Mouse (Mus musculus): Measurements from ENCODE around the gene Stk39. TPM values are rescaled to one million over a fixed set of nuclear protein-coding genes. Genes with fewer than 3 reads are reported as not detected.

Gene Stk39
- polyA plus RNA-seq, 1 experiment from 2014 or later = 77.2 TPM

GRCm38 (mm10) chr2:68343751-68344150, 128.3 kb downstream of the Stk39 start:
- peaks cover 36% of the 10 kb centered on the region for H3K36me3 ChIP-seq
- H3K4me2 ChIP-seq = no peak overlapping the region
- H3K4me3 ChIP-seq = no peak overlapping the region
- ATAC-seq (ENCODE audit: insufficient number of reproducible peaks, low FRiP score) = no peak
- WGBS = 86% methylated on average over 4 of the region's 4 CpGs
- H3K9ac ChIP-seq = no peak overlapping the region
- H3K27me3 ChIP-seq (replicated peaks) = no peaks in the 10 kb centered on the region
- H3K4me1 ChIP-seq (replicated peaks) = no peaks in the 10 kb centered on the region
- H3K9me3 ChIP-seq (replicated peaks) = no peaks in the 10 kb centered on the region
- H3K27ac ChIP-seq (ENCODE audit: poor library complexity, severe bottlenecking) = no peak overlapping the region

- H3K27ac ChIP-seq (ENCODE audit: poor library complexity, severe bottlenecking) = no peak overlapping the region
- no peaks in the 10 kb centered on the region for H3K4me1 ChIP-seq (replicated peaks)
- H3K9ac ChIP-seq = no peak overlapping the region
- 84% methylated on average over 7 of the region's 7 CpGs for WGBS
- peaks cover 28% of the 10 kb centered on the region for H3K36me3 ChIP-seq
- H3K4me2 ChIP-seq = no peak overlapping the region
- no peaks in the 10 kb centered on the region for H3K9me3 ChIP-seq (replicated peaks)
- ATAC-seq (ENCODE audit: insufficient number of reproducible peaks, low FRiP score) = no peak
- H3K27me3 ChIP-seq (replicated peaks) = no peaks in the 10 kb centered on the region
- H3K4me3 ChIP-seq = no peak overlapping the region
Measured at GRCm38 (mm10) chr2:68342122-68342646, 129.9 kb downstream of the Stk39 start.

- H3K36me3 ChIP-seq = peaks cover 11% of the 10 kb centered on the region; the same call in 1 of the 2 replicates
- H3K9me3 ChIP-seq (replicated peaks) = no peaks in the 10 kb centered on the region
- H3K4me1 ChIP-seq (replicated peaks) = 0 out of 2 replicates have a peak, but pooled peaks cover 7% of the 10 kb centered on the region
- 79% methylated on average over 6 of the region's 6 CpGs for WGBS
- no peak for ATAC-seq (ENCODE audit: insufficient number of reproducible peaks, low FRiP score)
- no peak overlapping the region for H3K27ac ChIP-seq (ENCODE audit: poor library complexity, severe bottlenecking)
- no peaks in the 10 kb centered on the region for H3K27me3 ChIP-seq (replicated peaks)
- H3K4me2 ChIP-seq = no peak overlapping the region
- H3K9ac ChIP-seq = no peak overlapping the region
- no peak overlapping the region for H3K4me3 ChIP-seq
Measured at GRCm38 (mm10) chr2:68336913-68337312, 135.2 kb downstream of the Stk39 start.

GRCm38 (mm10) chr2:68334945-68335344, 137.1 kb downstream of the Stk39 start:
- peaks cover 11% of the 10 kb centered on the region; the same call in 1 of the 2 replicates for H3K36me3 ChIP-seq
- 0 out of 2 replicates have a peak, but pooled peaks cover 7% of the 10 kb centered on the region for H3K4me1 ChIP-seq (replicated peaks)
- 68% methylated on average over 5 of the region's 5 CpGs for WGBS
- no peak overlapping the region for H3K4me3 ChIP-seq
- no peak overlapping the region for H3K9ac ChIP-seq
- no peaks in the 10 kb centered on the region for H3K9me3 ChIP-seq (replicated peaks)
- no peak overlapping the region for H3K27ac ChIP-seq (ENCODE audit: poor library complexity, severe bottlenecking)
- no peak for ATAC-seq (ENCODE audit: insufficient number of reproducible peaks, low FRiP score)
- no peak overlapping the region for H3K4me2 ChIP-seq
- no peaks in the 10 kb centered on the region for H3K27me3 ChIP-seq (replicated peaks)

- no peak for ATAC-seq (ENCODE audit: insufficient number of reproducible peaks, low FRiP score)
- peaks cover 14% of the 10 kb centered on the region for H3K4me1 ChIP-seq (replicated peaks)
- H3K27ac ChIP-seq (ENCODE audit: poor library complexity, severe bottlenecking) = no peak overlapping the region
- 77% methylated on average over 5 of the region's 5 CpGs for WGBS
- H3K4me2 ChIP-seq = no peak overlapping the region
- H3K9me3 ChIP-seq (replicated peaks) = no peaks in the 10 kb centered on the region
- no peak overlapping the region for H3K4me3 ChIP-seq
- H3K36me3 ChIP-seq = peaks cover 17% of the 10 kb centered on the region
- no peak overlapping the region for H3K9ac ChIP-seq
- no peaks in the 10 kb centered on the region for H3K27me3 ChIP-seq (replicated peaks)
Measured at GRCm38 (mm10) chr2:68325306-68325705, 146.8 kb downstream of the Stk39 start.

- Histone ChIP-seq H3K27ac (ENCODE audit: poor library complexity, severe bottlenecking) (no peak overlapping the region), H3K9ac (no peak overlapping the region), H3K27me3 (replicated peaks) (no peaks in the 10 kb centered on the region), H3K9me3 (replicated peaks) (no peaks in the 10 kb centered on the region), H3K4me3 (no peak overlapping the region), H3K36me3 (peaks cover 12% of the 10 kb centered on the region; the same call in 1 of the 2 replicates), H3K4me1 (replicated peaks) (peaks cover 33% of the 10 kb centered on the region), H3K4me2 (peak overlapping the region; percentile 4; the same call in 1 of the 2 replicates)
- WGBS = 86% methylated on average over 5 of the region's 5 CpGs
- ATAC-seq (ENCODE audit: insufficient number of reproducible peaks, low FRiP score) = 0 out of 2 replicates have a peak, but pooled peaks have one; percentile 11
Measured at GRCm38 (mm10) chr2:68321230-68321629, 150.8 kb downstream of the Stk39 start.

GRCm38 (mm10) chr2:68320670-68321069, 151.4 kb downstream of the Stk39 start:
- Histone ChIP-seq H3K4me1 (replicated peaks) (peaks cover 38% of the 10 kb centered on the region), H3K9ac (no peak overlapping the region), H3K36me3 (peaks cover 12% of the 10 kb centered on the region; the same call in 1 of the 2 replicates), H3K4me3 (no peak overlapping the region), H3K4me2 (peak overlapping the region; percentile 4; the same call in 1 of the 2 replicates), H3K9me3 (replicated peaks) (no peaks in the 10 kb centered on the region), H3K27ac (ENCODE audit: poor library complexity, severe bottlenecking) (no peak overlapping the region), H3K27me3 (replicated peaks) (no peaks in the 10 kb centered on the region)
- no peak for ATAC-seq (ENCODE audit: insufficient number of reproducible peaks, low FRiP score)
- WGBS = 43% methylated on average over 10 of the region's 10 CpGs

GRCm38 (mm10) chr2:68318452-68318851, 153.6 kb downstream of the Stk39 start:
- H3K27me3 ChIP-seq (replicated peaks) = no peaks in the 10 kb centered on the region
- peaks cover 45% of the 10 kb centered on the region for H3K4me1 ChIP-seq (replicated peaks)
- H3K9me3 ChIP-seq (replicated peaks) = no peaks in the 10 kb centered on the region
- no peak overlapping the region for H3K27ac ChIP-seq (ENCODE audit: poor library complexity, severe bottlenecking)
- H3K4me3 ChIP-seq = no peak overlapping the region
- H3K9ac ChIP-seq = no peak overlapping the region
- peaks cover 20% of the 10 kb centered on the region; the same call in 1 of the 2 replicates for H3K36me3 ChIP-seq
- 77% methylated on average over 5 of the region's 5 CpGs for WGBS
- no peak overlapping the region for H3K4me2 ChIP-seq
- ATAC-seq (ENCODE audit: insufficient number of reproducible peaks, low FRiP score) = no peak

GRCm38 (mm10) chr2:68317895-68318294, 154.2 kb downstream of the Stk39 start:
- Histone ChIP-seq H3K9ac (no peak overlapping the region), H3K4me3 (no peak overlapping the region), H3K27ac (ENCODE audit: poor library complexity, severe bottlenecking) (no peak overlapping the region; the same call in 1 of the 2 replicates), H3K9me3 (replicated peaks) (no peaks in the 10 kb centered on the region), H3K4me2 (no peak overlapping the region), H3K4me1 (replicated peaks) (peaks cover 45% of the 10 kb centered on the region), H3K27me3 (replicated peaks) (no peaks in the 10 kb centered on the region), H3K36me3 (peaks cover 24% of the 10 kb centered on the region)
- ATAC-seq (ENCODE audit: insufficient number of reproducible peaks, low FRiP score) = no peak
- WGBS = 91% methylated on average over 9 of the region's 9 CpGs

- H3K27me3 ChIP-seq (replicated peaks) = no peaks in the 10 kb centered on the region
- H3K4me3 ChIP-seq = no peak overlapping the region
- H3K36me3 ChIP-seq = peaks cover 27% of the 10 kb centered on the region
- no peak for ATAC-seq (ENCODE audit: insufficient number of reproducible peaks, low FRiP score)
- peaks cover 45% of the 10 kb centered on the region for H3K4me1 ChIP-seq (replicated peaks)
- no peaks in the 10 kb centered on the region for H3K9me3 ChIP-seq (replicated peaks)
- H3K9ac ChIP-seq = no peak overlapping the region
- WGBS = 52% methylated on average over 2 of the region's 2 CpGs
- H3K27ac ChIP-seq (ENCODE audit: poor library complexity, severe bottlenecking) = no peak overlapping the region
- H3K4me2 ChIP-seq = no peak overlapping the region
Measured at GRCm38 (mm10) chr2:68317452-68317851, 154.6 kb downstream of the Stk39 start.

GRCm38 (mm10) chr2:68315258-68315657, 156.8 kb downstream of the Stk39 start:
- peaks cover 38% of the 10 kb centered on the region for H3K36me3 ChIP-seq
- H3K27me3 ChIP-seq (replicated peaks) = no peaks in the 10 kb centered on the region
- H3K4me1 ChIP-seq (replicated peaks) = peaks cover 31% of the 10 kb centered on the region
- H3K9ac ChIP-seq = no peak overlapping the region
- no peak overlapping the region for H3K4me3 ChIP-seq
- H3K27ac ChIP-seq (ENCODE audit: poor library complexity, severe bottlenecking) = no peak overlapping the region
- no peaks in the 10 kb centered on the region for H3K9me3 ChIP-seq (replicated peaks)
- ATAC-seq (ENCODE audit: insufficient number of reproducible peaks, low FRiP score) = no peak
- no peak overlapping the region for H3K4me2 ChIP-seq
- 77% methylated on average over 11 of the region's 11 CpGs for WGBS

GRCm38 (mm10) chr2:68310121-68310520, 161.9 kb downstream of the Stk39 start:
- 84% methylated on average over 3 of the region's 3 CpGs for WGBS
- no peak for ATAC-seq (ENCODE audit: insufficient number of reproducible peaks, low FRiP score)
- Histone ChIP-seq H3K4me1 (replicated peaks) (0 out of 2 replicates have a peak, but pooled peaks cover 2% of the 10 kb centered on the region), H3K9ac (no peak overlapping the region), H3K27ac (ENCODE audit: poor library complexity, severe bottlenecking) (no peak overlapping the region), H3K27me3 (replicated peaks) (no peaks in the 10 kb centered on the region), H3K36me3 (peaks cover 64% of the 10 kb centered on the region), H3K9me3 (replicated peaks) (no peaks in the 10 kb centered on the region), H3K4me2 (no peak overlapping the region), H3K4me3 (no peak overlapping the region)

Measured in heart, embryonic 12.5 days (tissue).